Mouse (Mus musculus) small intestine, adult 2 months (tissue): ENCODE measurements at regions not wholly inside any gene's neighbourhood (a gene's known extent, or its start where the extent isn't known, plus 50 kb on each side); places are given as distances from the start of the nearest gene placed in this dataset.

Source experiments
- H3K27ac ChIP-seq: fragments of 200-500 bp; 2 replicates; pipeline ENCODE4 v1.5.1; 2012; ENCODE audit warnings: low read depth, low read length, control low read depth, inconsistent platforms; ENCODE audit not compliant: insufficient read depth
- H3K27me3 ChIP-seq: fragments of 200-500 bp; 2 replicates; pipeline ENCODE4 v1.6.1; 2012; ENCODE audit warnings: mild to moderate bottlenecking, moderate library complexity, low read length, inconsistent platforms; ENCODE audit not compliant: control insufficient read depth, insufficient read depth
- H3K36me3 ChIP-seq: fragments of 200-500 bp; 2 replicates; pipeline ENCODE4 v1.6.1; 2012; ENCODE audit warnings: mild to moderate bottlenecking, low read length, control low read depth, inconsistent platforms; ENCODE audit not compliant: control insufficient read depth, insufficient read depth
- H3K4me1 ChIP-seq: fragments of 200-500 bp; 2 replicates; pipeline ENCODE4 v1.6.1; 2012; ENCODE audit warnings: low read length, inconsistent platforms, mixed read lengths; ENCODE audit not compliant: control insufficient read depth, insufficient read depth, insufficient read length
- H3K4me3 ChIP-seq: fragments of 200-500 bp; 2 replicates; pipeline ENCODE4 v1.5.1; 2012; ENCODE audit warnings: low read depth, mild to moderate bottlenecking, control low read depth, inconsistent platforms, low read length, moderate library complexity
- CTCF ChIP-seq: fragments of 200-500 bp; IDR thresholded peaks from 2 replicates; pipeline ENCODE4 v1.5.1; 2012; ENCODE audit warnings: low read depth, mild to moderate bottlenecking, control low read depth, inconsistent platforms, low read length, moderate library complexity, mixed read lengths; ENCODE audit not compliant: insufficient replicate concordance, insufficient read length; ENCODE audit errors: extremely low read depth
- POLR2A ChIP-seq: fragments of 200-500 bp; IDR thresholded peaks from 2 replicates; pipeline ENCODE4 v1.6.1; 2012; ENCODE audit warnings: low read depth, mild to moderate bottlenecking, control low read depth, inconsistent platforms, low read length, moderate library complexity
- WGBS: fragments of 180-500 bp; shearing (Covaris S2); methylation state at CpG from one replicate; pipeline ENCODE4 v1.1.7; 2018; 5-methylcytosine and 5-hydroxymethylcytosine counted together

DNA sequence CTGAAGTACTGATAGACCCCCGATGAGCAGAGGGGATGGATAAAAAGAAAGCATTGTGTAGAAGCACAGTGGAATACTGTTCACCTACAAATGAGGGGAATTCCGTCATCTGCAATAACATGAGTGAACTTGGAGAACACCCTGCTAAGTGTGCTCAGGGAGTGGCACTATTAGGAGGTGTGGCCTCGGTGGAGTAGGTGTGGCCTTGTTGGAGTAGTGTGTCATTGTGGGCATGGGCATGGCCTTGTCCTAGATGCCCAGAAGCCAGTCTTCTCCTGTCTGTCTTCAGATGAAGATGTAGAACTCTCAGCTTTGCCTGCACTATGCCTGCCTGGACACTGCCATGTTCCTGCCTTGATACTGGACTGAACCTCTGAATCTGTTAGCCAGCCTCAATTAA, 86.2 kb upstream of the Kl start:
- no peak overlapping the region for H3K27ac ChIP-seq
- no peaks in the 10 kb centered on the region for H3K36me3 ChIP-seq
- peaks cover 6% of the 10 kb centered on the region; the same call in 1 of the 2 replicates for H3K4me1 ChIP-seq
- H3K27me3 ChIP-seq = no peaks in the 10 kb centered on the region
- 30% methylated on average over 3 of the region's 3 CpGs for WGBS
- H3K4me3 ChIP-seq = no peak overlapping the region
- no peak for TF ChIP-seq POLR2A
- no peak for TF ChIP-seq CTCF

DNA sequence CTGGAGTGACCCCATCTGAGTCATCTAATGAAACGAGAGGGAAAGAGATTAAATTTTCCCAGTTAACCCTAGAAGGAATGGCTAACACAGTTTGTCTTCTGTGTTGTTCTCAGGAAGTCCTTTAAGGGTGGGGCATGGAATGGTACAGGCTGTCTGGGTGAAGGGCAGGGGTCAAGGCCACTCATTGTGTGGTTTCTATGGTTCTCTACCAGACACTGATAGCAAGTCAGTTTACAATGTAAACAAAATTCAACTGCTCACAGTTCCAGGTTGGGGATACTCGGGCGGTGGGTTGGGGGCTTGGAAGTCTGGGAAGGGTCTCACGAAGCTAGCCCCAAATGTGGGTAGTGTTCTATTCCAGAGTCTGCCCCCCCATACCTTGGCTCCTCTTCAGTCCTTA, 82.5 kb upstream of the Kl start:
- Histone ChIP-seq H3K27ac (peak overlapping the region; percentile 36; the same call in 1 of the 2 replicates), H3K4me3 (no peak overlapping the region), H3K27me3 (no peaks in the 10 kb centered on the region), H3K36me3 (no peaks in the 10 kb centered on the region), H3K4me1 (peaks cover 6% of the 10 kb centered on the region; the same call in 1 of the 2 replicates)
- 24% methylated on average over 4 of the region's 4 CpGs for WGBS
- TF ChIP-seq POLR2A (no peak), CTCF (no peak)

DNA sequence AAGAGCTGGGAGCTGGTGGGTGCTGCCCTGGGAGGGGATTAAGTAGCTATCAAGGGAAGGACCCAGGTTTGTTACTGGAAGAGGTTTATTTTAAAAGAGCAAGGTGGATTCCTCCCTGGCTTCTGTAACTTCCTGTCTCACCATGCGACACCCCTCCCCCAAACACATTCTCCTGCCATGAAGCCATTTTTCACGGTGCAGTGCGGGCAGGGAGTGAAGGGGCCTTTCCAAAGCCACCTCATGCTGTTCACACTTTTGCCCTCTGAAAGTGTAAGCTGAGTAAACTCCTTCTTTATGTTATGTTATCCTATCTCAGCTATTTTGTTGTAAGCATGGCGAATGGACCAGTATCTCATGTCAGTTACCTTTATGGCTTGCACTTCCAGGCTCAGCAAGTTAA, 73.6 kb upstream of the Kl start:
- WGBS = 81% methylated on average over 4 of the region's 4 CpGs
- no peaks in the 10 kb centered on the region for H3K4me1 ChIP-seq
- no peaks in the 10 kb centered on the region for H3K36me3 ChIP-seq
- no peaks in the 10 kb centered on the region for H3K27me3 ChIP-seq
- H3K4me3 ChIP-seq = no peak overlapping the region
- H3K27ac ChIP-seq = no peak overlapping the region
- TF ChIP-seq CTCF (no peak), POLR2A (no peak)

DNA sequence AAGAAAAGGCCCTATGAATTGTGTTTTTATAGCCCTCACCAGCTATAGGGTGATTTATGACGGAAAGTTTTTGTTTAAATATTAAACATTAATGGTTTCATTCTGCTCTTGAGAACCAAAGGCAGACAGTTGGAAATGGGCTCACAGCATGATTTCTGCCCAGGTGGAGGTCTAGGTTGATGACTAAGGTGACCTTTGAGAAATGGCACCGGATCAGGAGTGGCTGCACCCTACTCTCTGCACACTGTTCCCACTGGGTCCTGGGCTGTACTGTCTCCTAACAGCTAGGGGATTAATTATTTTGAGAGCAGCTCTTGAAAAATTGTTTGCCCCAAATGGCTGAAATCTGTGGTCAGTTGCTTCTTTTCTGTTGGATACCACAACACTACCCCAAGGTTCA, 68.7 kb upstream of the Kl start:
- TF ChIP-seq POLR2A (no peak), CTCF (no peak)
- no peak overlapping the region for H3K27ac ChIP-seq
- no peaks in the 10 kb centered on the region for H3K4me1 ChIP-seq
- H3K4me3 ChIP-seq = no peak overlapping the region
- no peaks in the 10 kb centered on the region for H3K36me3 ChIP-seq
- WGBS = 26% methylated on average over 2 of the region's 2 CpGs
- no peaks in the 10 kb centered on the region for H3K27me3 ChIP-seq

DNA sequence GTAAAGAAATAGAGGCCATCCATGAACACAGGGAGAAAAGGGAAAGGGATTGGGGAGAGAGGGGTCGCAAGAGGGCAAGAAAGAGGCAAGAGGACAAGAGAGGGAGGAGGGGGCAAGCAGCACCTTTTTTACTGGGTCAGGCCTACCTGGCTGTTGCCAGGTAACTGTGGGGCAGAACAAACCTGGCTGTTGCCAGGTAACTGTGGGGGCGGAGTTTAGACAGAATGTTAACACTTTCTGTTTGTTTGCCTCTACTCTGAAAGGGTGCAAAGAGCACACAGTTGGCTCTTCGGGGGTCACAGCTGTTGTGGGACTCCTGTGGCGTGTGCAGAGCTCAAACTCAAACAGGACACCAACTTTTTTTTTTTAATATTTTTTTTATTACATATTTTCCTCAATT, 62.3 kb upstream of the Kl start:
- Histone ChIP-seq H3K36me3 (no peaks in the 10 kb centered on the region), H3K27ac (no peak overlapping the region), H3K4me1 (peaks cover 4% of the 10 kb centered on the region; the same call in 1 of the 2 replicates), H3K4me3 (no peak overlapping the region), H3K27me3 (no peaks in the 10 kb centered on the region)
- 40% methylated on average over 4 of the region's 4 CpGs for WGBS
- TF ChIP-seq POLR2A (no peak), CTCF (no peak)

DNA sequence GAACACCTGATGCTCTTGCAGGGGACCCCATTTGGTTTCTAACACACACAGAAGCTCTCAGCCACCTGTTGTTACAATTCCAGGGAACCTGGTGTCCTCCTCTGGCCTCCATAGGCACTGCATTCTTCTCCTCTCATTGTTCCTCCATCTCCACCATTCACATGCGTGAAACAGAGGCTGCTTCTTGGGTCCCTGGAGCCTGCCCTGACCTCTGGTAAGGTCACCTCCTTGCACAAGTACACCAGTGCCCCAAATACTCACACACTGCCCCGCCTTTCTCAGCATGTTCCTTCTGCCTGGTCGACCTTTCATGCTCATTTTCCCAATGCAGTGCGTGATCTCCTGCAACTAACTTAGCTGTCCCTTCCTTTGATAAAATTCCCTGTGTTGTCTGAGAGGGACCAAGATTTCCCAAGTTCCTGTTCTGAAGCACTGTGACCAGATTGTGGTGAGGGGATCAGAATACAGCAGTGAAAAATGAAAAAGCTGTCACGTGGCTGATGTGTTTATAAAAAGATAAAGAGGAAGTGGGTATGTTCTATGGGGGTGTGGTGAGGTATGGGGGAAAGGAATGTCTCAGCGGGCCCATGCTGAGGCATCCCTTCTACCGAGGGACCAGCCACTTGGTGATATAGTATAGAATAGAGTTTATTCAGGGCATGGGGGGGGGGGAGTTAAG, 61.0 kb upstream of the Kl start:
- no peak for TF ChIP-seq CTCF
- TF ChIP-seq POLR2A = no peak
- no peaks in the 10 kb centered on the region for H3K36me3 ChIP-seq
- no peak overlapping the region for H3K4me3 ChIP-seq
- H3K4me1 ChIP-seq = peaks cover 4% of the 10 kb centered on the region; the same call in 1 of the 2 replicates
- H3K27ac ChIP-seq = no peak overlapping the region
- H3K27me3 ChIP-seq = no peaks in the 10 kb centered on the region
- 64% methylated on average over 7 of the region's 7 CpGs for WGBS

DNA sequence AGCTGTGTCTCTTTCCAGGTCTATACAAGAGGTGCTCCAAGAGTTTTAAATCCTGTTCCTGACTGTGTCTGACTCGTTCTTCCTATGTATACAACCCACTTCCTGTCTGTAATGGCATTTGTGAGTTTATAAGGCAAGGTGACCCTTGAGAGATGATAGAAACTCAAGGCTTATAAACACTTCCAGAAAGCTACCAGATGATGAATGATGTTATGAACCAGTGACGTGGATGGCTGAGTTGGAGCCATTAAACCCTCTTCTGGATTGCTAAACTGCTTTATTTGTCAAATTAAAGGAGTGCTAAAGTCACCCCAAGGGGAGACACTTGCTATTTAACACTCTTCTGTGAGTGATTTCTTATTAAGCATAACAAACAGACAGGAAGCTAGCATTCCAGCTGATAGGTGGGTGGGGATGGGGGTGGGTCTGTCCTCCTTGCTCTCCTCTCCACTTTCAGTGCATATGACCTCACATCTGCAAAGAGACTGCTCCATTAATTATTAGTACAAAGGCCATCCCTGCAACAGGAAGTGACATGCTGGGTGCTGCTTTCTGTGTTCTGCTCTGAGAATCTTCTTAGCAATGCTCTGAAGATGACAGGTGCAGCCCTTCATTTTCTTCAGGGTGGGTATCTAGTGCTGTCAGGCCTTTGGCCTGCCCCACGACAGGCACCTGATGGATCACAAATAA, 58.2 kb upstream of the Kl start:
- H3K4me1 ChIP-seq = peaks cover 4% of the 10 kb centered on the region; the same call in 1 of the 2 replicates
- TF ChIP-seq POLR2A (no peak), CTCF (no peak)
- no peak overlapping the region for H3K4me3 ChIP-seq
- no peak overlapping the region for H3K27ac ChIP-seq
- H3K27me3 ChIP-seq = no peaks in the 10 kb centered on the region
- 26% methylated on average over 3 of the region's 3 CpGs for WGBS
- no peaks in the 10 kb centered on the region for H3K36me3 ChIP-seq
